In genomic region chr4:140153711-140154114, GRCm38 (mm10) we compare ENCODE assay signal across 12 mouse cellular contexts.
DNase-seq lines count a peak whose midpoint lies in the region; ATAC-seq and TF ChIP-seq lines count a peak whose summit lies in the region.
"Had no signal": no experiment of that assay in that cellular context is flagged by ENCODE, and none has a peak within 500 bp of the region (broad histone marks: within the 10 kb centered on the region; RNA-seq: fewer than 3 reads in every experiment).

No protein-coding gene starts in this region.

- 0 out of 2 replicates have a peak, but pooled peaks cover 3% of the 10 kb centered on the region for H3K4me1 ChIP-seq in embryonic facial prominence, embryonic 12.5 days
- H3K4me1 ChIP-seq in midbrain, embryonic 13.5 days (replicated peaks), result peaks cover 32% of the 10 kb centered on the region
- H3K4me1 ChIP-seq: liver, embryonic 15.5 days had no signal

- H3K27me3 ChIP-seq in embryonic facial prominence, embryonic 12.5 days, result no peaks in the 10 kb centered on the region
- H3K27me3 ChIP-seq in midbrain, embryonic 13.5 days, result peaks cover 2% of the 10 kb centered on the region; the same call in 1 of the 2 replicates
- H3K27me3 ChIP-seq: embryonic facial prominence, embryonic 15.5 days; liver, embryonic 15.5 days had no signal

- no peaks in the 10 kb centered on the region for H3K9me3 ChIP-seq in embryonic facial prominence, embryonic 12.5 days
- no peaks in the 10 kb centered on the region for H3K9me3 ChIP-seq in midbrain, embryonic 13.5 days
- H3K9me3 ChIP-seq: embryonic facial prominence, embryonic 15.5 days; liver, embryonic 15.5 days had no signal

- peak overlapping the region; percentile 84 for H3K27ac ChIP-seq in layer of hippocampus, adult 2 months
- H3K27ac ChIP-seq in embryonic facial prominence, embryonic 12.5 days, result 0 out of 2 replicates have a peak overlapping the region, but pooled peaks have one; percentile 20
- peak overlapping the region; percentile 83; the same call in 1 of the 2 replicates for H3K27ac ChIP-seq in midbrain, embryonic 13.5 days
- H3K27ac ChIP-seq: embryonic facial prominence, embryonic 15.5 days; liver, embryonic 15.5 days had no signal

- H3K4me2 ChIP-seq in embryonic facial prominence, embryonic 12.5 days (replicated peaks), result no peak overlapping the region
- H3K4me2 ChIP-seq in midbrain, embryonic 13.5 days (replicated peaks), result no peak overlapping the region
- H3K4me2 ChIP-seq: embryonic facial prominence, embryonic 15.5 days; liver, embryonic 15.5 days had no signal

- no peak overlapping the region for H3K4me3 ChIP-seq in layer of hippocampus, adult 2 months
- no peak overlapping the region for H3K4me3 ChIP-seq in embryonic facial prominence, embryonic 12.5 days
- no peak overlapping the region for H3K4me3 ChIP-seq in midbrain, embryonic 13.5 days (replicated peaks)
- H3K4me3 ChIP-seq: embryonic facial prominence, embryonic 15.5 days; liver, embryonic 15.5 days had no signal

- TF ChIP-seq CTCF in layer of hippocampus, adult 2 months (conservative IDR thresholded peaks at IDR 0.05), result no peak

- ATAC-seq in embryonic facial prominence, embryonic 12.5 days (ENCODE audit: insufficient number of reproducible peaks, insufficient read depth, low FRiP score, low TSS enrichment), result no peak
- no peak for ATAC-seq in midbrain, embryonic 13.5 days
- ATAC-seq: intestine, embryonic 16.5 days had no signal

- H3K36me3 ChIP-seq in embryonic facial prominence, embryonic 12.5 days, result no peaks in the 10 kb centered on the region
- no peaks in the 10 kb centered on the region for H3K36me3 ChIP-seq in midbrain, embryonic 13.5 days
- H3K36me3 ChIP-seq: embryonic facial prominence, embryonic 15.5 days; G1E; liver, embryonic 15.5 days had no signal

- H3K9ac ChIP-seq in embryonic facial prominence, embryonic 12.5 days, result no peak overlapping the region
- H3K9ac ChIP-seq in midbrain, embryonic 13.5 days (replicated peaks), result no peak overlapping the region
- H3K9ac ChIP-seq: embryonic facial prominence, embryonic 15.5 days; liver, embryonic 15.5 days had no signal

- peak; percentile 41 to 52 for DNase-seq in cerebellum, adult 18-20 months
- no peak for DNase-seq in cerebellum, adult 8-10 months
- no peak for DNase-seq in layer of hippocampus, adult 2 months (ENCODE audit: low spot score in 2 of 2)
- DNase-seq in layer of hippocampus, postnatal 25 days (ENCODE audit: extremely low spot score in 1 of 2, low spot score in 1 of 2), result no peak
- no peak for DNase-seq in spleen, adult 12 weeks (ENCODE audit: low spot score)
- no peak for DNase-seq in left cerebral cortex, adult 18-20 months (ENCODE audit: low spot score in 2 of 2)

- WGBS in embryonic facial prominence, embryonic 12.5 days, result 54% methylated on average over 9 of the region's 9 CpGs
- 62% methylated on average over 9 of the region's 9 CpGs for WGBS in midbrain, embryonic 13.5 days

Comparison
In these comparisons a context has a peak if more than half of its experiments do, and no peak if none do; other contexts are left out.
1. DNase-seq: peak in cerebellum, adult 18-20 months (2 of 2); none in cerebellum, adult 8-10 months (single experiment), layer of hippocampus, adult 2 months (0 of 2), layer of hippocampus, postnatal 25 days (0 of 2), spleen, adult 12 weeks (single experiment) and left cerebral cortex, adult 18-20 months (0 of 2).
2. H3K27ac ChIP-seq: peak in every context shown above with its lines; median percentile 84 in layer of hippocampus, adult 2 months; 83 in midbrain, embryonic 13.5 days; 20 in embryonic facial prominence, embryonic 12.5 days.